Mouse (Mus musculus): ENCODE measurements around the gene 2210016L21Rik. TPM values are rescaled to one million over a fixed set of nuclear protein-coding genes. Genes with fewer than 3 reads are reported as not detected.
"Not testable (repeated sequence)": the region's sequence is repeated elsewhere in the genome, so short reads cannot be mapped to it uniquely, and the experiment has no call there.

Gene 2210016L21Rik
- total RNA-seq, 2 experiments from 2014 or later, result 36.7 to 39.0 TPM

GRCm38 (mm10) chr5:114941138-114941537 is 820 bp upstream of the 2210016L21Rik start:
- DNase-seq (ENCODE audit: low spot score in 2 of 2), result not testable (repeated sequence)

- DNase-seq (ENCODE audit: low spot score in 2 of 2), result no peak
Observed at GRCm38 (mm10) chr5:114942766-114943130, 790 bp downstream of the 2210016L21Rik start.

- DNase-seq (ENCODE audit: low spot score in 2 of 2), result no peak
Observed at GRCm38 (mm10) chr5:114945072-114945471, 3.1 kb downstream of the 2210016L21Rik start.

- DNase-seq (ENCODE audit: low spot score in 2 of 2), result peak in 1 of 2 experiments; percentile 37
Observed at GRCm38 (mm10) chr5:114948891-114949290, 6.9 kb downstream of the 2210016L21Rik start.

- no peak for DNase-seq (ENCODE audit: low spot score in 2 of 2)
Observed at GRCm38 (mm10) chr5:114949316-114949715, 7.4 kb downstream of the 2210016L21Rik start.

GRCm38 (mm10) chr5:114949812-114950211 is 7.9 kb downstream of the 2210016L21Rik start:
- DNase-seq (ENCODE audit: low spot score in 2 of 2), result no peak

GRCm38 (mm10) chr5:114950669-114951068 is 8.7 kb downstream of the 2210016L21Rik start:
- no peak for DNase-seq (ENCODE audit: low spot score in 2 of 2)

GRCm38 (mm10) chr5:114951279-114951880 is 9.4 kb downstream of the 2210016L21Rik start:
- no peak for DNase-seq (ENCODE audit: low spot score in 2 of 2)

GRCm38 (mm10) chr5:114953326-114953725 is 11.4 kb downstream of the 2210016L21Rik start:
- no peak for DNase-seq (ENCODE audit: low spot score in 2 of 2)

GRCm38 (mm10) chr5:114958069-114958468 is 16.1 kb downstream of the 2210016L21Rik start:
- no peak for DNase-seq (ENCODE audit: low spot score in 2 of 2)

- no peak for DNase-seq (ENCODE audit: low spot score in 2 of 2)
Observed at GRCm38 (mm10) chr5:114961590-114962360, 19.8 kb downstream of the 2210016L21Rik start.

GRCm38 (mm10) chr5:114964315-114964966 is 22.5 kb downstream of the 2210016L21Rik start:
- DNase-seq (ENCODE audit: low spot score in 2 of 2), result no peak

- DNase-seq (ENCODE audit: low spot score in 2 of 2), result no peak
Observed at GRCm38 (mm10) chr5:114964967-114965898, 23.3 kb downstream of the 2210016L21Rik start.

GRCm38 (mm10) chr5:114967523-114968268 is 25.7 kb downstream of the 2210016L21Rik start:
- no peak for DNase-seq (ENCODE audit: low spot score in 2 of 2)

- DNase-seq (ENCODE audit: low spot score in 2 of 2), result no peak
Observed at GRCm38 (mm10) chr5:114968651-114969050, 26.7 kb downstream of the 2210016L21Rik start.

GRCm38 (mm10) chr5:114969064-114969463 is 27.1 kb downstream of the 2210016L21Rik start:
- DNase-seq (ENCODE audit: low spot score in 2 of 2), result no peak

- no peak for DNase-seq (ENCODE audit: low spot score in 2 of 2)
Observed at GRCm38 (mm10) chr5:114969609-114970215, 27.8 kb downstream of the 2210016L21Rik start.

GRCm38 (mm10) chr5:114970824-114971227 is 28.9 kb downstream of the 2210016L21Rik start, which contains the start of gene Hnf1a:
Gene Hnf1a (minus strand): TSS chr5:114971094.
- DNase-seq (ENCODE audit: low spot score in 2 of 2), result no peak

- DNase-seq (ENCODE audit: low spot score in 2 of 2), result no peak
Observed at GRCm38 (mm10) chr5:114972201-114972600, 30.2 kb downstream of the 2210016L21Rik start.

GRCm38 (mm10) chr5:114973131-114973530 is 31.2 kb downstream of the 2210016L21Rik start:
- no peak for DNase-seq (ENCODE audit: low spot score in 2 of 2)

Measured in adrenal gland, adult 18-20 months (tissue).